Mouse (Mus musculus): Measurements from ENCODE around the gene Mov10. TPM values are rescaled to one million over a fixed set of nuclear protein-coding genes. Genes with fewer than 3 reads are reported as not detected.

Mov10 gene
- total RNA-seq, 2 experiments from 2014 or later = 3.1 to 11.0 TPM

DNA sequence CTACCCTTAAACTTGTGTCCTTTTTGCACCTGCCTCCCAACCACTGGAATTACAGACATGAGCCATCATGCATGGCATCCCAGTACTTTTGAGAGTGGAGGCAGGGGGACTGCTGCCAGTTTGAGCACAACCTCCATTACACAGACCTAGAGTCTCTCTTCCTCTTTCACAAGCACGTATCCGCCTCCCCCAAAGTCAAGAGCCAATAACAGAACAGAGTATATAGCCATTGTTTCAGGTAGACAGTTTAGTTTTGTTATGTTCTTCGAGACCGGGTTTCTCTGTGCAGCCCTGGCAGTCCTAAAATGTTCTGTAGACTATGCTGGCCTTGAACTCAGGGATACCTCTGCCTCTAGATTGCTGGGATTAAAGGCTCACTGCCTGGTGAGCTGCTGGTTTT, 6.1 kb downstream of the Mov10 start:
- ATAC-seq (replicated peaks; ENCODE audit: low FRiP score, low TSS enrichment, poor library complexity, severe bottlenecking) = no peak

GRCm38 (mm10) chr3:104811752-104812151, 6.6 kb downstream of the Mov10 start:
- no peak for ATAC-seq (replicated peaks; ENCODE audit: low FRiP score, low TSS enrichment, poor library complexity, severe bottlenecking)

DNA sequence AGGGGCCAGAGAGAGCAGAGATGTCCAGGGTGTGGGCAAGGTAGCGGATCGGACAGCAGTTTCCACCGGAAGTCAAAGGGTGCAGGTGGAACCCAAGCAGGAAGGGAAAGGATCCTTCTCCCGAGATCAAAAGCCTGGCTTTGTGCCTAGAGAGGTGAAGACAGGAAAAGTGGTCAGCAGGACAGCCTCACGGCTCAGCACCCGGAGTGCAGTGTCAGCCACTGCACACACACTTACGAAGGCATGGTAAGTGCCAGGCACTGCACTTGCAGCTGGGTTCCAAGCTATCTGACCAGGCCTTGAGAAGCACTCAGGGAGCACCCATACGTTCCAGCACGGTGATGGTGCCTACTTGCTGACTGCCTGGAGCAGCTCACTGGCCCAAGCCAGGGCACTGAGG, 12.8 kb downstream of the Mov10 start:
- no peak for ATAC-seq (replicated peaks; ENCODE audit: low FRiP score, low TSS enrichment, poor library complexity, severe bottlenecking)

DNA sequence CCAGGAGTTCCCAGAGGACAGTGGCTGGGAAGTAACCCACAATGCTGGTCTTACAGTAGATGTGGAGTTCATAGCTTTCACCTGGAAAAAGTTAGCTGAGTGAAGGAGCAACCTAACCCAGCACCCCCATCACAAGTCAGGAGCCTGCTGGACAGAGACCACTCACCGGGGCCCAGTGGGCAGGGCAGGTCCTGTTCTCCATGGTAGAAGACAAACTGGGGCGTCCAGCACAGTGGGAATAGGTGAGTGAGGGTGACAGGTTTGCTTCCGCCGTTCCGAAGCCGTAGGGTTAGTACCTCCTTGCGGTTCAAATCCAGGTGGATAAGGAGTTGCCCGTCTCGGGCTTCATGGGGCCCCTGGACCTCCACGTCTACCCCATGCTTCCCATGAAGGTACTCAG, 14.1 kb downstream of the Mov10 start:
- no peak for ATAC-seq (replicated peaks; ENCODE audit: low FRiP score, low TSS enrichment, poor library complexity, severe bottlenecking)

- ATAC-seq (replicated peaks; ENCODE audit: low FRiP score, low TSS enrichment, poor library complexity, severe bottlenecking) = no peak
These were observed 16.9 kb downstream of the Mov10 start for GRCm38 (mm10) chr3:104801481-104801880.

- ATAC-seq (replicated peaks; ENCODE audit: low FRiP score, low TSS enrichment, poor library complexity, severe bottlenecking) = no peak
These were observed 17.7 kb downstream of the Mov10 start for GRCm38 (mm10) chr3:104800681-104801080.

GRCm38 (mm10) chr3:104796430-104797082, 21.8 kb downstream of the Mov10 start:
- ATAC-seq (replicated peaks; ENCODE audit: low FRiP score, low TSS enrichment, poor library complexity, severe bottlenecking) = no peak

DNA sequence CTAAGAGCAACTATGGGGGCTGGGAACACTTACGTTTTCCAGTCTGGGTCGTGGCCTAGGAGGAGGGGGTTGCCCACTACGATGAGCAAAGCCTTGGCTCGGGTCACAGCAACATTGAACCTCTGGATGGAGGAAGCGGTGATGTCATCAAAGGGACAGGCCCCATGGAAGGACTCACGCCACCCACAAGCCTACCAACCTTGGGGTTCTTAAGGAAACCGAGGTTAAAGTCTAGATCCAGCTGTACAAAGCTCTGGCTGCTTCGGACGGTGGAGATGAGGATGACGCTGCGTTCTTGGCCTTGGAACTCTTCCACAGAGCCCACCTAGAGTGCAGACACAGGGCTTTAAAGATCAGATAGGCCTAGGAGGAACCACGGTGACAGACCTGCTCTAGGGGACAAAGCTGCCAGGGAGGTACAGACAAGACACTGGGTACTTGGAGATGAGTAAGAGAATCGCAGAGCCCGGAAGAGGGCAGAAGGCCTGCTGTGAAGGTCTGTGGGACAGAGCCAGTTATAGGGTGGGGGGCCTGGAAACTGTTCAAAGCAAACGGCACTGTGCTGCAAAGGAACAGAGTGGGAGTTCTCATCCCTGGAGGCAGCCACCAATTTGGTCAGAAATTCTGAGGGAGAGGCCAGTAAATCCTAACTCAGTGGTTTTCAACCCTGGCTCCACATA, 22.6 kb downstream of the Mov10 start:
- no peak for ATAC-seq (replicated peaks; ENCODE audit: low FRiP score, low TSS enrichment, poor library complexity, severe bottlenecking)

- no peak for ATAC-seq (replicated peaks; ENCODE audit: low FRiP score, low TSS enrichment, poor library complexity, severe bottlenecking)
These were observed 23.4 kb downstream of the Mov10 start for GRCm38 (mm10) chr3:104794953-104795470.

- no peak for ATAC-seq (replicated peaks; ENCODE audit: low FRiP score, low TSS enrichment, poor library complexity, severe bottlenecking)
These were observed 24.2 kb downstream of the Mov10 start for GRCm38 (mm10) chr3:104793871-104794828.

GRCm38 (mm10) chr3:104792360-104793270, 25.7 kb downstream of the Mov10 start:
- no peak; the same call in 1 of the 2 replicates for ATAC-seq (replicated peaks; ENCODE audit: low FRiP score, low TSS enrichment, poor library complexity, severe bottlenecking)

DNA sequence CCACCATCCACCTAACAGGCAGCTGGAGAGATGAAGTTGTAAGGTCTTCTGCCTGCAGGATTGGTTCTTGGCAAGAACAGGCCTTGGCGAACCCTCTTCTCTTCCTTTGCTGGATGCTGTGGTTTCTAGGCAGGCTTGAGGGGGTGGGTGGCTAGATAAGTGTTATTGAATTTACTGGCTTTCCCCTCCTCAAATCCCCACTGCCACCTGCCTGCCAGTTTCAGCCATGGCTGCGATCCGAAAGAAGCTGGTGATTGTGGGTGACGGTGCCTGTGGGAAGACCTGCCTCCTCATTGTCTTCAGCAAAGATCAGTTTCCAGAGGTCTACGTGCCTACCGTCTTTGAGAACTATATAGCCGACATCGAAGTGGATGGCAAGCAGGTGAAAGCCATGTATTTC, 26.7 kb downstream of the Mov10 start:
- ATAC-seq (replicated peaks; ENCODE audit: low FRiP score, low TSS enrichment, poor library complexity, severe bottlenecking) = no peak

DNA sequence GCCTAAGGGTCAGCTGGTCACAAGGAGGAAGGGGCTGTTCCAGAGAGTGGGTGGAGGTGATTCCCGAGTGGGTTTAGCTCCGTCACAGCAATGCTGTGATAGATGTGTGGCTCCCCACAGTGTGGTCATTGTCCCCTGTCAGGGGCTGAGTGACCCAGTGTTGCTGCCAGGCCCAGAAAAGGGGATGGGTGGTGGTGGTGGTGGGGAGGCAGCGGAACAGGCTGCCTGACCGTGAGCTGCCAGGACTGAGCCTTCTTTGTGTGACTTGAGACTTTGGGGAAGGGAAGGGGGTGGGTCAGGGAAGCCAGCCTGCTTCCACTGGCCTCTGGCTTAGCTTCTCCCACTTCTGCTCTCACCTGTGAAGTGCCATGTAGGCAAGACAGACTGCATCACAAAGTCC, 27.3 kb downstream of the Mov10 start:
- ATAC-seq (replicated peaks; ENCODE audit: low FRiP score, low TSS enrichment, poor library complexity, severe bottlenecking) = no peak

- no peak for ATAC-seq (replicated peaks; ENCODE audit: low FRiP score, low TSS enrichment, poor library complexity, severe bottlenecking)
These were observed 27.9 kb downstream of the Mov10 start for GRCm38 (mm10) chr3:104790401-104790937.

- no peak for ATAC-seq (replicated peaks; ENCODE audit: low FRiP score, low TSS enrichment, poor library complexity, severe bottlenecking)
These were observed 28.5 kb downstream of the Mov10 start for GRCm38 (mm10) chr3:104789822-104790221.

- ATAC-seq (replicated peaks; ENCODE audit: low FRiP score, low TSS enrichment, poor library complexity, severe bottlenecking) = no peak
These were observed 29.1 kb downstream of the Mov10 start for GRCm38 (mm10) chr3:104789312-104789605.

DNA sequence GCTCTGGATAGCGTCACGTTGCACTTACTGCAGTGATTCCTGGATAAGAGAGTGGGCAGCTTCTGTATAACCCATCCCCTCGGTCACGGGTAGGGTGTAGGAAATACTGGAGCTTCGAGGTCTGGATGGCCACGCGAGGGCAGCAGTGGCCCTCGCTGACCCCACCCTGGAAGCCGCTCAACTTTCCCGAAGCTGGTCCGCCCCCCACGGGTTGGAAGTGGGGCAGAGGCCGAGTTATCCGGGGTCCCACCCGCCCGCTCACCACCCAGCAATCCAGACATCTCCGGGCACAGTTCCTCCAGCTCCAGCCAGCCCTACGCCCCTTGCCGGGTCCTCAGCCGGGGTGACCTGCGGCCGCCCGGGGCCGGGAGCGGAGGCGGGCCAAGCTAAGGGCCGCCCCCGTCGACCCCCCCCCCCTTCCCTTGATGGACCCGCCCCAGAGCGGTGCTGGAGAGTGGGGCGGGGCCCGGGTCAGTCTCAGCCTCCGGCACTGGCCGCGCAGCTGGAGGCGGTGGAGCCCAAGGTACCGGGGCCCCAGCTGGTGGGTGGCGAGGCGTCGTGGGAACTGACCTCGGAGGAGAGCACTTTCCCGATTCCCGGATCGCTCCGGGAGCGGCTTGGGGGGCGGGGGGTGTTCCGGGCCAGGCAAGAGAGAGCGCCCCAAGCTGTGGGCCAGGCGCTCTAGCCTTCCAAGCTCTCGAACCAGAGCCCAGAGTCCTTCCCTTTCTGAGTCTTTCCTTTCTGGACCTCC, 29.6 kb downstream of the Mov10 start:
- ATAC-seq (replicated peaks; ENCODE audit: low FRiP score, low TSS enrichment, poor library complexity, severe bottlenecking) = 0 out of 2 replicates have a peak, but pooled peaks have one; percentile 28

DNA sequence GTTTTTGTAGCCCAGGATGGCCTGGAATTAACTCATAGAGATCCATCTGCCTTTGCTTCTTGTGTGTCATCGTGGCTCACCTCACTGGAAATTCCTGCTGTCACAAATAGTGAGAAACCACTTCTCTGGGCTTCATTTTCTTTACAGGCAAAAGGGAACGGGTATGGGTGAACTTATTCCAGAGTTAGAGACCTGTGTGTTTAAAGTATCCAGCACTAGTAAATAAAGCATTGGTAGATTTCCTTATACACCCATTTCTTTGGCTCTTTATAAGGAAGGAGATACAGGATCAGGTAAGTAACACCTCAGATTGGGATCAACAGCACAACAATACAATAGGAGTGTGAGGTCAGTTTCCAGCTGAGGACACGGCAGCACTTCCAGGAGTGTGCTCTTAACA, 30.3 kb downstream of the Mov10 start, which contains the start of gene Rhoc:
Gene Rhoc (plus strand): TSS at position 301 of the 400 bp plus-strand sequence.
- no peak for ATAC-seq (replicated peaks; ENCODE audit: low FRiP score, low TSS enrichment, poor library complexity, severe bottlenecking)
